In the genomic region with DNA sequence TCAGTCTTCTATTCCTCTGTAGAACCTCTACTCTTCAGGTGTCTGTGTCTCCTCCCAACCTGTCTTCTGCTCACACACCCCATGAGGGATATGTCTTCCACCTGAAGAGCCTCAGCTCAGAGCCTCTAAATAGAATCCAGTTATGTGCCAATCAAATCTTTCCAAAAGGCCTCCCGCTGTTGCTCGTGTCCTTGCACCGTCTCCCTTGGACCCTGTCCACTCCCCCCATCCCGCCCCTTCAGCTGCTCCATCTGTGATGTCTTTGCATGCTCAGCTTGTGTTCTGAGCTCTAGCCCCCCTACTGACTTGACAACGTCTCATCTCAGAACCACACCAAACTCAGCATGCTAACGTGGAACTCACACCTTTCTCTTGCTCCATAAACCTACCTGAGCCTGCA, we compare ENCODE assay signal across 23 mouse cellular contexts. TPM values are rescaled to one million over a fixed set of nuclear protein-coding genes. Genes with fewer than 3 reads are reported as not detected.
DNase-seq lines count a peak whose midpoint lies in the region; ATAC-seq lines count a peak whose summit lies in the region.
"Had no signal": no experiment of that assay in that cellular context is flagged by ENCODE, and none has a peak within 500 bp of the region (broad histone marks: within the 10 kb centered on the region; RNA-seq: fewer than 3 reads in every experiment).

No protein-coding gene starts in this region.

- WGBS in liver, embryonic 16.5 days (ENCODE audit: insufficient replicate concordance) = 44% methylated on average over 6 of the region's 6 CpGs

- no peak overlapping the region for H3K4me2 ChIP-seq in liver, embryonic 16.5 days (ENCODE audit: low read depth, low read length)

- no peaks in the 10 kb centered on the region for H3K9me3 ChIP-seq in liver, embryonic 16.5 days (replicated peaks; ENCODE audit: control insufficient read depth, low read length)
- H3K9me3 ChIP-seq: heart, embryonic 13.5 days; midbrain, embryonic 10.5 days had no signal

- no peaks in the 10 kb centered on the region for H3K36me3 ChIP-seq in liver, embryonic 16.5 days (ENCODE audit: control insufficient read depth, insufficient read depth)

- H3K27ac ChIP-seq in liver, embryonic 16.5 days (ENCODE audit: low read length) = peak overlapping the region; percentile 95
- H3K27ac ChIP-seq: heart, embryonic 13.5 days; hindbrain, postnatal 0 days; midbrain, embryonic 10.5 days; stomach, postnatal 0 days had no signal

- no peak for DNase-seq in cerebellum, postnatal 4 days (ENCODE audit: low spot score in 2 of 2)
- DNase-seq in cerebellum, adult 11-12 months = peak; percentile 84
- peak; percentile 82 to 88 for DNase-seq in cerebellum, postnatal 25 days
- no peak for DNase-seq in embryo, embryonic 9.5 days (ENCODE audit: extremely low spot score)
- DNase-seq in T-cell, adult 2 months (ENCODE audit: low spot score) = no peak
- DNase-seq: adrenal gland, postnatal 14 days; embryo, embryonic 11 days; heart, postnatal 36 days; kidney, adult 18-20 months; kidney, postnatal 36 days; layer of hippocampus, postnatal 36 days; lung, adult 2 months; lung, postnatal 36 days; right cerebral cortex, postnatal 25 days had no signal

- H3K27me3 ChIP-seq in liver, embryonic 16.5 days (ENCODE audit: control insufficient read depth, insufficient read depth, low read depth, low read length) = no peaks in the 10 kb centered on the region
- H3K27me3 ChIP-seq: CH12.LX; heart, embryonic 13.5 days had no signal

- peaks cover 63% of the 10 kb centered on the region for H3K4me1 ChIP-seq in liver, embryonic 16.5 days (ENCODE audit: control insufficient read depth, low read depth, low read length)

- peak overlapping the region; percentile 35; the same call in 1 of the 2 replicates for H3K9ac ChIP-seq in liver, embryonic 16.5 days (ENCODE audit: low read depth, low read length)
- H3K9ac ChIP-seq: heart, embryonic 13.5 days had no signal

- ATAC-seq in cerebellum, adult (ENCODE audit: insufficient number of reproducible peaks, low FRiP score, low TSS enrichment) = peak; percentile 62; the same call in 1 of the 2 replicates
- no peak for ATAC-seq in liver, embryonic 16.5 days (ENCODE audit: low read depth)
- ATAC-seq in megakaryocyte progenitor cell, adult 5-6 weeks (replicated peaks; ENCODE audit: poor library complexity) = no peak
- ATAC-seq: forebrain, embryonic 14.5 days; hindbrain, postnatal 0 days had no signal

- H3K4me3 ChIP-seq in liver, embryonic 16.5 days (ENCODE audit: low read depth, low read length) = no peak overlapping the region
- H3K4me3 ChIP-seq: heart, embryonic 13.5 days; midbrain, embryonic 10.5 days had no signal

RNA-seq across cellular contexts. Expression of a gene that starts 1.5 kb away (rescaled TPM):
- polyA plus RNA-seq in liver, embryonic 16.5 days (2015; fragmentation: Nextera tagmentation; extraction: Ambion mirVana) = 11.3 and 12.2 TPM in 2 replicates
- 4.0 and 6.0 TPM in 2 replicates for total RNA-seq in megakaryocyte progenitor cell, adult 5-6 weeks (2015)
- 15.7 and 19.2 TPM in 2 replicates for total RNA-seq in megakaryocyte progenitor cell, adult 5-6 weeks (2017)

RNA-seq across cellular contexts. Expression of a gene that starts 39.8 kb away (rescaled TPM):
- polyA plus RNA-seq in liver, embryonic 16.5 days (2015; fragmentation: Nextera tagmentation; extraction: Ambion mirVana) = 481 and 545 TPM in 2 replicates
- total RNA-seq in megakaryocyte progenitor cell, adult 5-6 weeks (2015) = 2,120 and 2,179 TPM in 2 replicates
- total RNA-seq in megakaryocyte progenitor cell, adult 5-6 weeks (2017) = 3,037 and 3,138 TPM in 2 replicates

RNA-seq across cellular contexts. Expression of a gene that starts 40.3 kb away (rescaled TPM):
- polyA plus RNA-seq in liver, embryonic 16.5 days (2015; fragmentation: Nextera tagmentation; extraction: Ambion mirVana) = 11.3 and 12.7 TPM in 2 replicates
- total RNA-seq in megakaryocyte progenitor cell, adult 5-6 weeks (2015) = 2.1 and 3.6 TPM in 2 replicates
- 1.5 and 1.8 TPM in 2 replicates for total RNA-seq in megakaryocyte progenitor cell, adult 5-6 weeks (2017)

RNA-seq across cellular contexts. Expression of a gene that starts 42.1 kb away (rescaled TPM):
- 0.36 and 0.55 TPM in 2 replicates for polyA plus RNA-seq in liver, embryonic 16.5 days (2015; fragmentation: Nextera tagmentation; extraction: Ambion mirVana)
- total RNA-seq in megakaryocyte progenitor cell, adult 5-6 weeks (2015) = not detected in 2 replicates
- not detected in 2 replicates for total RNA-seq in megakaryocyte progenitor cell, adult 5-6 weeks (2017)

Comparison
In these comparisons a context has a peak if more than half of its experiments do, and no peak if none do; other contexts are left out.
1. DNase-seq: peak in cerebellum, adult 11-12 months (single experiment) and cerebellum, postnatal 25 days (2 of 2); none in cerebellum, postnatal 4 days (0 of 2), embryo, embryonic 9.5 days (single experiment) and T-cell, adult 2 months (single experiment).